Mouse (Mus musculus) kidney, postnatal 0 days (tissue): ENCODE results near the gene Kiss1r. TPM values are rescaled to one million over a fixed set of nuclear protein-coding genes. Genes with fewer than 3 reads are reported as not detected.
"Not testable (repeated sequence)": the region's sequence is repeated elsewhere in the genome, so short reads cannot be mapped to it uniquely, and the experiment has no call there.

Experiments used
- ATAC-seq: fragments of 200-750 bp; cut with Nextera tagmentation; replicated peaks from 2 replicates; pipeline ENCODE4 v1.8.0; 2017; ENCODE audit warnings: low read depth, moderate number of reproducible peaks, moderate TSS enrichment, moderate library complexity; ENCODE audit not compliant: low FRiP score
- DNase-seq: peaks from one replicate; pipeline ENCODE4 v3.0.0-alpha.2; 2016; ENCODE audit warnings: low spot score
- H3K27ac ChIP-seq: fragments of 300-500 bp; sonication (generic); 2 replicates; pipeline ENCODE4 v1.5.1; 2014; ENCODE audit warnings: mild to moderate bottlenecking
- H3K27me3 ChIP-seq: fragments of 300-500 bp; sonication (generic); 2 replicates; pipeline ENCODE4 v1.6.1; 2014; ENCODE audit warnings: low read length, mixed read lengths; ENCODE audit not compliant: insufficient read depth
- H3K36me3 ChIP-seq: fragments of 300-500 bp; sonication (generic); 2 replicates; pipeline ENCODE4 v1.6.1; 2014; ENCODE audit warnings: low read length, mixed read lengths; ENCODE audit not compliant: insufficient read depth
- H3K4me1 ChIP-seq: fragments of 300-500 bp; sonication (generic); replicated peaks from 2 replicates; pipeline ENCODE4 v1.6.1; 2014; ENCODE audit warnings: antibody characterized with exemption, low read length, mixed read lengths; ENCODE audit not compliant: insufficient read depth
- H3K4me2 ChIP-seq: fragments of 300-500 bp; sonication (generic); 2 replicates; pipeline ENCODE4 v1.6.1; 2014; ENCODE audit warnings: mild to moderate bottlenecking, low read length, moderate library complexity, mixed read lengths
- H3K4me3 ChIP-seq: fragments of 300-500 bp; sonication (generic); replicated peaks from 2 replicates; pipeline ENCODE4 v1.5.1; 2014; ENCODE audit warnings: low read depth, low read length
- H3K9ac ChIP-seq: fragments of 300-500 bp; sonication (generic); 2 replicates; pipeline ENCODE4 v1.6.1; 2014; ENCODE audit warnings: low read depth, low read length
- H3K9me3 ChIP-seq: fragments of 300-500 bp; sonication (generic); replicated peaks from 2 replicates; pipeline ENCODE4 v1.6.1; 2016; ENCODE audit warnings: low read length, inconsistent platforms, mixed read lengths
- CTCF ChIP-seq: IDR thresholded peaks from 2 replicates; pipeline ENCODE4 v1.5.1; 2016; ENCODE audit warnings: antibody characterized with exemption, low read depth, mild to moderate bottlenecking, moderate library complexity
- WGBS: fragments of 180-500 bp; shearing (Covaris S2); extraction: QIAGEN DNeasy Blood & Tissue Kit; methylation state at CpG from one replicate; pipeline ENCODE4 v1.1.7; 2014; 5-methylcytosine and 5-hydroxymethylcytosine counted together
- polyA plus RNA-seq: library from polyadenylated mRNA; unstranded; fragments of >200 nt; fragmentation: Nextera tagmentation; extraction: Ambion mirVana; gene quantifications from 2 replicates; pipeline ENCODE4 v1.2.1, GENCODE M21; 2015

Kiss1r gene
- polyA plus RNA-seq, 1 experiment from 2014 or later, result 1.6 TPM

DNA sequence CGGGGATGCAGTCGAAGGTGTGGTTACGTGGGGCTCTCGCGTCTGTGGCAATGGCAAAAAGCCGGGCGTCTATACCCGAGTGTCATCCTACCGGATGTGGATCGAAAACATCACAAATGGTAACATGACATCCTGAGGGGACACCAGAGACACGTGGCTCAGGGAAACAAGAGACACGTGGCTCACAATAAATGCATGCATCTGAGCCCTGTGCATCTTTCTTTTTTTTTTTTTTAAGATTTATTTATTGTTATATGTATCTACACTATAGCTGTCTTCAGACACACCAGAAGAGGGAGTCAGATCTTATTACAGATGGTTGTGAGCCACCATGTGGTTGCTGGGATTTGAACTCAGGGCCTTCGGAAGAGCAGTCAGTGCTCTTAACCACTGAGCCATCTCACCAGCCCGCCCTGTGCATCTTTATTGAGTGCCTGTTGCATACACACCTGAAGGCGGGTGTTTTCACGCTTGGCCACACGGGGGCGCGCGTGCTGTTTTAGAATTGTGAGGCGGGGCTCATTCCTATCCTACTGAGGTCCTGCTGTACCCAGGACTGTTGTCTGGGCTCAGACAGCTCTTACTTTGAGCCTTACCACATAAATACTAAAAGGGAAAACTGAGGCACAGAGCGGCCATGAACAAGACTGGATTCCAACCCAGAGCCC is 24.2 kb upstream of the Kiss1r start:
- H3K4me2 ChIP-seq, H3K9me3 ChIP-seq, H3K4me3 ChIP-seq, H3K27ac ChIP-seq, H3K4me1 ChIP-seq, H3K27me3 ChIP-seq, ATAC-seq, H3K9ac ChIP-seq: not testable (repeated sequence)
- peak; percentile 80 for TF ChIP-seq CTCF
- peaks cover 33% of the 10 kb centered on the region for H3K36me3 ChIP-seq
- 44% methylated on average over 22 of the region's 22 CpGs for whole genome bisulfite sequencing
- peak; percentile 83 for DNase-seq

DNA sequence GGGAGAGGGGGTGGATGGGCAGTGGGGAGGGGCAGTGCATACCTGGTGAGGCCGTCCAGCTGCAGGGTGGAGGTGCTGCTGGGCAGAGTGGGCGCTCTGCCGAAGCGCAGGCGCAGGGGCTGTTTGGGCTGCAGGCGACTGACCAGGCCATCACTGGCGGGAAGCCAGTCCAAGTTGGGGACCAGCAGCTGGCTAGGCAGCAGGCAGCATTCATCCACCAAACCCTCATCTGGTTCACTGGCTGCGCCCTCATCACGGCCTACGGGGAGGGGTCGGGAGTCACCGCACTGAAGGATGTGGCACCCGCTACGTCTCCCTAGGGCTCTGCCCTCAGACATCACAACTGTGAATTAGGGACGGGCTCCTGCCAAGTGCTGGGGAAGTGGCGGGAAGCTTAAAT is 20.5 kb upstream of the Kiss1r start:
- DNase-seq (no peak), ATAC-seq (no peak)
- TF ChIP-seq CTCF, result no peak
- no peak overlapping the region for H3K4me3 ChIP-seq
- no peaks in the 10 kb centered on the region for H3K4me1 ChIP-seq
- H3K9me3 ChIP-seq, result no peaks in the 10 kb centered on the region
- H3K36me3 ChIP-seq, result peaks cover 58% of the 10 kb centered on the region
- no peak overlapping the region for H3K9ac ChIP-seq
- no peak overlapping the region for H3K4me2 ChIP-seq
- 81% methylated on average over 16 of the region's 16 CpGs for WGBS
- no peaks in the 10 kb centered on the region for H3K27me3 ChIP-seq
- H3K27ac ChIP-seq, result no peak overlapping the region

DNA sequence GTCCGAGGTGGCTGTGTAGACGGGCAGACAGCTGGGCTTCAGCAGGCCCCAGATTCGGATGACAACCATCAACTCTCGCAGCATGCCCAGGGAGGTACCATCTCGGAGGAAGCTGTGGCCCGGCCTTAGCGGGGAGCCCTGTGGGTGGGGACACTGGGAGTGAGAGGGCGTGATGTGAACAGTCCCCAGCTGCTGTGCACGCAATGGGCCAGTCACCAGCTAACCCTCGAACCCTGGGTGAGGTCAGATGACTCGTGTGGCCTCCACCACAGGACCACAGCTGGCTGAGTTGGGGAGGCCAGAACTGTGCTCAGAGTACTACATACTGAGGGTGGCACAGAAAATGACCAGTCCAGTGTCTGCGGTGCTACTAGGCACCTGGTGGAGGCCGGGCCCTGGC is 20.0 kb upstream of the Kiss1r start:
- no peaks in the 10 kb centered on the region for H3K27me3 ChIP-seq
- H3K4me1 ChIP-seq, result no peaks in the 10 kb centered on the region
- H3K36me3 ChIP-seq, result peaks cover 58% of the 10 kb centered on the region
- ATAC-seq, result no peak
- no peak overlapping the region for H3K4me3 ChIP-seq
- no peak for TF ChIP-seq CTCF
- no peak for DNase-seq
- H3K27ac ChIP-seq, result no peak overlapping the region
- no peak overlapping the region for H3K4me2 ChIP-seq
- WGBS, result 81% methylated on average over 13 of the region's 13 CpGs
- no peak overlapping the region for H3K9ac ChIP-seq
- no peaks in the 10 kb centered on the region for H3K9me3 ChIP-seq

DNA sequence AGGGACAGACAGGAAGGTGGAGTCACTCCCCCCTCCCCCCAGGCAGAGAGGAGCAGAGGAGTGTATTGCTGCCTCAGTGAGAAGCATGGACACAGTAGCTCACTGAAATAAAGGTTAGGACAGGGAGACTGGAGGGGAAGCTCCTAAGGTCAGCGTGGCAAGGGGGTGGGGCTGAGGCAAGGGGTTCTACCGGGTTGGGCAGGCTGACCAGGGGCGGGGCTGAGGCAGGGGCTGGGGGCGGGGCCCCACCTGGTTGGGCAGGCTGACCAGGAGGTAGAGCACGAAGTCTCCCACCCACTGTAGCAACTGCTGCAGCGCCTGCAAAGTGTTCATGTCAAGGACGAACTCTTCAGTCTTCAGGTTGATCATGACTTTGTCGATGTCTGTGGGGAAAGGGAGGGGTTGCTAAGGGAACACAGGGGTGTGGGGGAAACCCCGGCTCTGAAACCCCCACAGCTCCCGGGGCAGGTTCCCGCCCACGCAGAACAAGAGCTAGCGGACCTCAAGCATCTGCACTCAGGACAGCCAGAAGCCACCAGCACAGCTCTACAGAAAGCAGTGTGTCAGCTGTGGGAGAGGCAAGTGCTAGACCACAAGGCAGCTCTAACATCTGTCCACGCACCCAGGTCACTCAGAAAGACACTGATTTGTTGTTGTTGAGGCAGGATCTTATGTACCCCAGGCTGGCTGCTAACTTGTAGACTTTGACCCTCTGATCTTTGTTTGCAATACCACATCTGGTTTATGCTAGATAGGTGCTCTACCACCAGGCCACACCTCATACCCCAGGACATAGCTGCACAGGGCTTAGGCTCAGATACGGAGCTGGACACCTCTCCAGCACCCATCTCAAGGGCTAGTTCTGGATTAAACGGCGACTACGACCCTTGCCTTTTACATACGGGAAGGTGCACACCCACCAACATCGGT is 19.2 kb upstream of the Kiss1r start:
- Histone ChIP-seq H3K4me2 (no peak overlapping the region), H3K9me3 (no peaks in the 10 kb centered on the region), H3K9ac (no peak overlapping the region), H3K27ac (no peak overlapping the region), H3K36me3 (peaks cover 61% of the 10 kb centered on the region), H3K4me1 (no peaks in the 10 kb centered on the region), H3K4me3 (no peak overlapping the region), H3K27me3 (no peaks in the 10 kb centered on the region)
- ATAC-seq (peak; percentile 22), DNase-seq (no peak)
- 46% methylated on average over 20 of the region's 20 CpGs for WGBS
- TF ChIP-seq CTCF, result no peak

DNA sequence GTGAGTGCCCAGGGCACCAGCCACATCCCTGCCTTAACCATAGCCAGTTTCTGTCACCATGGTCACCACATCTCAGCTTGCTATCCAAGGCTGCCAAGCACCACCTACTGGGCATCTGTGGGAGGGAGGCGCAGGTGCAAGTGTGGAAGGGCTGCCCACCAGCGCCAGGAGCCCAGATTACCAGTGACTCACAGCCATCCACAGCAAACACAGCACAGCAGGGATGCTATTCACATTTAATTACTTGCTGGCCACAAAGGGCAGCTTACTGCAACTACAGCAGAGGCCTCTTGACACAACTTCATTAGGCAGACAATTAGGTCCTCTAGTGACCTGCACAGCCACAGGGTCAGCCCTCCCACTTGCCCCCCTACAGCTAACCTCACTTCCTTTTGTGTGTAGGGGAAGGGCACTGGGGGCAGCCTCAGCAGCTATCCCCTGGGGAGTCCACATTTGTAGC is 15.8 kb upstream of the Kiss1r start:
- ATAC-seq (no peak), DNase-seq (no peak)
- TF ChIP-seq CTCF, result peak; percentile 51
- 59% methylated on average over 2 of the region's 2 CpGs for WGBS
- Histone ChIP-seq H3K9me3 (no peaks in the 10 kb centered on the region), H3K4me2 (no peak overlapping the region), H3K27ac (no peak overlapping the region), H3K4me3 (no peak overlapping the region), H3K27me3 (no peaks in the 10 kb centered on the region), H3K9ac (no peak overlapping the region), H3K36me3 (peaks cover 63% of the 10 kb centered on the region), H3K4me1 (no peaks in the 10 kb centered on the region)

DNA sequence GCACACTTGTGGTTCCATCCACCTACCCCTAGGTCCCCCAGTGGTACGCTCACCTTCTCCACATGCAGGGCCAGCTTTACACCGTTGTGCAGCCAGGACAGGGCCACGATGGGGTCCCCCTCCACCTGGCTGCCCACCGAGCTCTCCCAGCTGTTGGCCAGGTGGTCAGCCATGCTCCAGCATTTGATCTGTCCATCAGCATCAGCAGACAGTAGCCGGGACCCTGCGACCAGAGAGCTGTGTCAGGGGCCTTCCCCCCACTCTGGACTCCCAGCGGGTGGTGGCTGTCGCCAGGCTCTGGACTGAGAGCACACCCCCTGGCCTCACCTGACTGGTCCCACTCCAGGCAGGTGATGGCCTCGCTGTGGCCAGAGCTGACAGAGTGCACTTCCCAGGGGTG is 10.1 kb upstream of the Kiss1r start:
- Histone ChIP-seq H3K9ac (no peak overlapping the region), H3K27ac (no peak overlapping the region), H3K36me3 (peaks cover 45% of the 10 kb centered on the region), H3K4me1 (no peaks in the 10 kb centered on the region), H3K4me2 (no peak overlapping the region), H3K9me3 (no peaks in the 10 kb centered on the region), H3K4me3 (no peak overlapping the region), H3K27me3 (no peaks in the 10 kb centered on the region)
- no peak for ATAC-seq
- WGBS, result 96% methylated on average over 9 of the region's 9 CpGs
- no peak for TF ChIP-seq CTCF
- no peak for DNase-seq
